Mouse (Mus musculus) liver, adult 2 months (tissue): ENCODE results near the gene Efnb3. TPM values are rescaled to one million over a fixed set of nuclear protein-coding genes. Genes with fewer than 3 reads are reported as not detected.

Experiments used
- DNase-seq: peaks from one replicate; pipeline ENCODE4 v3.0.0-alpha.2; 2011; ENCODE audit warnings: low read depth, low spot score; ENCODE audit errors: extremely low read depth
- H3K27ac ChIP-seq: fragments of 200-500 bp; replicated peaks from 2 replicates; pipeline ENCODE4 v1.5.1; 2012; ENCODE audit warnings: low read depth, mild to moderate bottlenecking, control low read depth, inconsistent platforms, low read length; ENCODE audit not compliant: insufficient read depth
- H3K27me3 ChIP-seq: fragments of 200-500 bp; 2 replicates; pipeline ENCODE4 v1.6.1; 2012; ENCODE audit warnings: mild to moderate bottlenecking, moderate library complexity, low read length, inconsistent platforms; ENCODE audit not compliant: control insufficient read depth, insufficient read depth
- H3K36me3 ChIP-seq: fragments of 200-500 bp; 2 replicates; pipeline ENCODE4 v1.6.1; 2012; ENCODE audit warnings: low read length, inconsistent platforms; ENCODE audit not compliant: control insufficient read depth, insufficient read depth
- H3K4me1 ChIP-seq: fragments of 200-500 bp; 2 replicates; pipeline ENCODE4 v1.6.1; 2011; ENCODE audit warnings: low read length; ENCODE audit not compliant: control insufficient read depth, insufficient read depth
- H3K4me3 ChIP-seq: fragments of 200-500 bp; 2 replicates; pipeline ENCODE4 v1.5.1; 2011; ENCODE audit warnings: low read depth, mild to moderate bottlenecking, control low read depth, low read length, moderate library complexity; ENCODE audit not compliant: insufficient read depth
- H3K79me2 ChIP-seq: fragments of 200-500 bp; 2 replicates; pipeline ENCODE4 v1.6.1; 2012; ENCODE audit warnings: inconsistent platforms, mild to moderate bottlenecking, low read length, moderate library complexity; ENCODE audit not compliant: control insufficient read depth, insufficient read depth
- H3K9ac ChIP-seq: fragments of 200-500 bp; 2 replicates; pipeline ENCODE4 v1.6.1; 2012; ENCODE audit warnings: low read depth, mild to moderate bottlenecking, control low read depth, inconsistent platforms, low read length
- CTCF ChIP-seq: fragments of 200-500 bp; IDR thresholded peaks from 2 replicates; pipeline ENCODE4 v1.5.1; 2011; ENCODE audit warnings: low read depth, low read length, control low read depth
- POLR2A ChIP-seq: fragments of 200-500 bp; IDR thresholded peaks from 2 replicates; pipeline ENCODE4 v1.6.1; 2011; ENCODE audit warnings: low read length, control low read depth; ENCODE audit not compliant: insufficient read depth; ENCODE audit errors: extremely low read depth
- WGBS: fragments of 180-500 bp; shearing (Covaris S2); methylation state at CpG from one replicate; pipeline ENCODE4 v1.1.7; 2018; 5-methylcytosine and 5-hydroxymethylcytosine counted together
- polyA plus RNA-seq: library from polyadenylated mRNA; depleted of rRNA; stranded (reverse); fragments of >200 nt; gene quantifications from 2 replicates; pipeline ENCODE4 v1.2.3, GENCODE M21; 2012
- total RNA-seq: library from RNA; depleted of rRNA; stranded (reverse); fragments of >200 nt; gene quantifications from 2 replicates; pipeline ENCODE4 v1.2.3, GENCODE M21; 2014

The Efnb3 gene
- total and polyA plus RNA-seq, 2 experiments: 0.17 TPM; not detected in 1

- Histone ChIP-seq H3K27ac (no peak overlapping the region), H3K36me3 (peaks cover 30% of the 10 kb centered on the region), H3K4me1 (no peaks in the 10 kb centered on the region), H3K79me2 (no peaks in the 10 kb centered on the region), H3K27me3 (no peaks in the 10 kb centered on the region), H3K9ac (no peak overlapping the region), H3K4me3 (no peak overlapping the region)
- TF ChIP-seq POLR2A (no peak), CTCF (no peak)
- no peak for DNase-seq
- 96% methylated on average over 8 of the region's 8 CpGs for WGBS
These were observed 30.6 kb upstream of the Efnb3 start for GRCm38 (mm10) chr11:69590622-69591021.

- DNase-seq: no peak
- Histone ChIP-seq H3K79me2 (peaks cover 2% of the 10 kb centered on the region; the same call in 1 of the 2 replicates), H3K27ac (no peak overlapping the region), H3K9ac (no peak overlapping the region), H3K4me1 (no peaks in the 10 kb centered on the region), H3K36me3 (peaks cover 30% of the 10 kb centered on the region), H3K27me3 (no peaks in the 10 kb centered on the region), H3K4me3 (no peak overlapping the region)
- 93% methylated on average over 22 of the region's 22 CpGs for WGBS
- no peak for TF ChIP-seq POLR2A
- no peak for TF ChIP-seq CTCF
These were observed 29.3 kb upstream of the Efnb3 start for GRCm38 (mm10) chr11:69589207-69589834.

- Histone ChIP-seq H3K27ac (no peak overlapping the region), H3K36me3 (peaks cover 28% of the 10 kb centered on the region), H3K27me3 (no peaks in the 10 kb centered on the region), H3K4me3 (no peak overlapping the region), H3K79me2 (peaks cover 11% of the 10 kb centered on the region), H3K4me1 (peaks cover 2% of the 10 kb centered on the region; the same call in 1 of the 2 replicates), H3K9ac (no peak overlapping the region)
- 81% methylated on average over 7 of the region's 7 CpGs for WGBS
- DNase-seq: peak; percentile 10
- no peak for TF ChIP-seq POLR2A
- no peak for TF ChIP-seq CTCF
These were observed 25.8 kb upstream of the Efnb3 start for GRCm38 (mm10) chr11:69585718-69586325.

- peaks cover 11% of the 10 kb centered on the region for H3K79me2 ChIP-seq
- H3K4me3 ChIP-seq: no peak overlapping the region
- H3K4me1 ChIP-seq: peaks cover 2% of the 10 kb centered on the region; the same call in 1 of the 2 replicates
- WGBS: 97% methylated on average over 13 of the region's 13 CpGs
- no peaks in the 10 kb centered on the region for H3K27me3 ChIP-seq
- H3K9ac ChIP-seq: no peak overlapping the region
- no peak for TF ChIP-seq POLR2A
- peaks cover 23% of the 10 kb centered on the region for H3K36me3 ChIP-seq
- H3K27ac ChIP-seq: no peak overlapping the region
- DNase-seq: no peak
These were observed 24.9 kb upstream of the Efnb3 start for GRCm38 (mm10) chr11:69584937-69585336.

- H3K27ac ChIP-seq: no peak overlapping the region
- H3K4me1 ChIP-seq: peaks cover 2% of the 10 kb centered on the region; the same call in 1 of the 2 replicates
- 82% methylated on average over 7 of the region's 7 CpGs for WGBS
These were observed 24.0 kb upstream of the Efnb3 start for GRCm38 (mm10) chr11:69584008-69584407.

More at GRCm38 (mm10) chr11:69584008-69584407, 24.0 kb upstream of the Efnb3 start:
- H3K36me3 ChIP-seq: peaks cover 14% of the 10 kb centered on the region; the same call in 1 of the 2 replicates
- no peaks in the 10 kb centered on the region for H3K27me3 ChIP-seq
- H3K4me3 ChIP-seq: no peak overlapping the region
- H3K9ac ChIP-seq: no peak overlapping the region
- peaks cover 11% of the 10 kb centered on the region for H3K79me2 ChIP-seq
- TF ChIP-seq POLR2A: no peak
- no peak for TF ChIP-seq CTCF
- no peak for DNase-seq
